19 mouse cellular contexts compared by ENCODE assay signal in the genomic region with DNA sequence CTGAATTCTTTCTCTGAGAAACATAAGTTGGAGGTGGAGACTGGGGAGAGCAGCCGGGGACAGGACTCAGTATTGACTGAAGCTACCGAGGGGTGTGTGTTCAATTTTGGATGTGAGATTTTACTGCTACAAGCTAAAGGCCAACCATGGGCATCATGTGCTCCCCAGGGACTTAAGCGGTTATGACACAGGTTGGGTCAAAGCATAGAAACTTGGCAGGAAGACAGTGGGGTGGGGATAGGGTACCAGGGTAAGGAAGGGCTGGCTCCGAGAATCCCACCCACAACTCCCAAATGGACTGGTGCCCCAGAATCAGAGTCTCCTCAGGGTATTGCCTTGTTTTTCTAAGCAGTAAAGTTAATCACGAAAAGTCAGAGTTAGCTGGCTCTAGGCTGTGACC. TPM values are rescaled to one million over a fixed set of nuclear protein-coding genes. Genes with fewer than 3 reads are reported as not detected.
A peak's percentile ranks its signal among the peaks of the same experiment; 100 is the strongest.
DNase-seq lines count a peak whose midpoint lies in the region; ATAC-seq and TF ChIP-seq lines count a peak whose summit lies in the region.
"Had no signal": no experiment of that assay in that cellular context is flagged by ENCODE, and none has a peak within 500 bp of the region (broad histone marks: within the 10 kb centered on the region; RNA-seq: fewer than 3 reads in every experiment).

No protein-coding gene starts in this region.

- ATAC-seq in heart, embryonic 11.5 days (replicated peaks; ENCODE audit: insufficient number of reproducible peaks, low FRiP score, low TSS enrichment): no peak
- ATAC-seq: forebrain, embryonic 13.5 days; forebrain, postnatal 0 days; hindbrain, embryonic 16.5 days; inflammation-experienced regulatory T-cells, adult 6 months; intestine, postnatal 0 days had no signal

- no peak for TF ChIP-seq POLR2A in kidney, adult 2 months (IDR thresholded peaks at IDR 0.05; ENCODE audit: low read depth, low read length)

- DNase-seq in heart, adult 11 months: peak; percentile 95
- peak; percentile 29 for DNase-seq in kidney, adult 2 months
- DNase-seq in kidney, adult 18-20 months: no peak
- peak; percentile 7 for DNase-seq in heart, postnatal 25 days (ENCODE audit: low spot score)
- DNase-seq in left cerebral cortex, adult 2 months (ENCODE audit: extremely low spot score in 1 of 2, low spot score in 2 of 2): no peak
- no peak for DNase-seq in right cerebral cortex, postnatal 14 days
- DNase-seq: adrenal gland, adult 8-10 months; cerebellum, adult 18-20 months; cerebellum, postnatal 10 days; forebrain, postnatal 0 days had no signal

- 65% methylated on average over 5 of the region's 5 CpGs for WGBS in heart, embryonic 11.5 days (ENCODE audit: insufficient replicate concordance)
- WGBS in kidney, adult 2 months: 66% methylated on average over 5 of the region's 5 CpGs

- H3K4me3 ChIP-seq in heart, embryonic 11.5 days (ENCODE audit: low read depth, low read length): no peak overlapping the region
- H3K4me3 ChIP-seq in kidney, adult 2 months (ENCODE audit: insufficient read depth, low read depth, low read length): no peak overlapping the region
- H3K4me3 ChIP-seq in brown adipose tissue, adult 24 weeks (ENCODE audit: insufficient read depth, low read depth, low read length): no peak overlapping the region
- no peak overlapping the region for H3K4me3 ChIP-seq in left cerebral cortex, adult 2 months
- H3K4me3 ChIP-seq: embryonic facial prominence, embryonic 10.5 days; forebrain, embryonic 13.5 days; kidney, embryonic 15.5 days had no signal

- no peak for TF ChIP-seq CTCF in kidney, adult 2 months (conservative IDR thresholded peaks at IDR 0.05; ENCODE audit: insufficient read depth, insufficient read length, low read depth, low read length)
- TF ChIP-seq CTCF in left cerebral cortex, adult 2 months (IDR thresholded peaks at IDR 0.05): no peak

- H3K27ac ChIP-seq in heart, embryonic 11.5 days (ENCODE audit: low read depth, low read length): no peak overlapping the region
- no peak overlapping the region for H3K27ac ChIP-seq in kidney, adult 2 months (ENCODE audit: insufficient read depth, low read depth, low read length)
- H3K27ac ChIP-seq in brown adipose tissue, adult 24 weeks (replicated peaks; ENCODE audit: low read depth, low read length): 0 out of 2 replicates have a peak overlapping the region, but pooled peaks have one; percentile 11
- H3K27ac ChIP-seq in left cerebral cortex, adult 2 months: no peak overlapping the region
- H3K27ac ChIP-seq: embryonic facial prominence, embryonic 10.5 days; forebrain, embryonic 13.5 days; kidney, embryonic 15.5 days had no signal

- H3K27me3 ChIP-seq in heart, embryonic 11.5 days (ENCODE audit: control insufficient read depth, insufficient read depth, low read length): no peaks in the 10 kb centered on the region
- H3K27me3 ChIP-seq in kidney, adult 2 months (replicated peaks; ENCODE audit: control insufficient read depth, insufficient read depth, low read length): no peaks in the 10 kb centered on the region
- H3K27me3 ChIP-seq: forebrain, embryonic 13.5 days; kidney, embryonic 15.5 days had no signal

- no peaks in the 10 kb centered on the region for H3K9me3 ChIP-seq in heart, embryonic 11.5 days (replicated peaks; ENCODE audit: control insufficient read depth, low read length)
- H3K9me3 ChIP-seq: embryonic facial prominence, embryonic 10.5 days; forebrain, embryonic 13.5 days; kidney, embryonic 15.5 days had no signal

- no peaks in the 10 kb centered on the region for H3K4me1 ChIP-seq in heart, embryonic 11.5 days (ENCODE audit: control insufficient read depth, insufficient read depth, low read length)
- no peaks in the 10 kb centered on the region for H3K4me1 ChIP-seq in kidney, adult 2 months (ENCODE audit: control insufficient read depth, insufficient read depth, low read length)
- peaks cover 14% of the 10 kb centered on the region; the same call in 1 of the 2 replicates for H3K4me1 ChIP-seq in brown adipose tissue, adult 24 weeks (ENCODE audit: control insufficient read depth, insufficient read depth, insufficient read length, low read length)

- no peaks in the 10 kb centered on the region for H3K36me3 ChIP-seq in heart, embryonic 11.5 days (ENCODE audit: control insufficient read depth, insufficient read depth, low read length)
- H3K36me3 ChIP-seq in kidney, adult 2 months (ENCODE audit: control insufficient read depth, insufficient read depth, low read length): no peaks in the 10 kb centered on the region
- H3K36me3 ChIP-seq: embryonic facial prominence, embryonic 10.5 days; G1E; kidney, embryonic 15.5 days had no signal

- intact Hi-C loops in heart, postnatal 25 days (cut with DNase I): loop anchor here (5.0 to 10.0 kb wide), 2 partner anchors 62 to 760 kb away; no protein-coding TSS in a partner anchor
- intact Hi-C loops in left cerebral cortex, adult 2 months (cut with DNase I): no loop called here

- H3K9ac ChIP-seq in heart, embryonic 11.5 days (ENCODE audit: low read depth, low read length): no peak overlapping the region
- H3K9ac ChIP-seq: forebrain, embryonic 13.5 days; forebrain, postnatal 0 days; kidney, embryonic 15.5 days had no signal

- no peak overlapping the region for H3K4me2 ChIP-seq in heart, embryonic 11.5 days
- H3K4me2 ChIP-seq: forebrain, embryonic 13.5 days; kidney, embryonic 15.5 days had no signal

RNA-seq across cellular contexts. Expression of a gene that starts 13.4 kb away (rescaled TPM):
- polyA plus RNA-seq in heart, embryonic 11.5 days (2014; fragmentation: Nextera tagmentation; extraction: Ambion mirVana): 15.3 and 28.8 TPM in 2 replicates
- polyA plus RNA-seq in kidney, adult 2 months (2012; rRNA removed): 8.3 and 9.0 TPM in 2 replicates
- polyA plus RNA-seq in brown adipose tissue, adult 24 weeks (2012; ENCODE audit: insufficient read depth, insufficient read length, missing spikeins): 11.7 and 13.2 TPM in 2 replicates
- total RNA-seq in heart, postnatal 25 days (2021): 10 to 100 TPM; 25.2 to 27.7 TPM
- 10 to 100 TPM; 38.9 to 42.7 TPM for total RNA-seq in left cerebral cortex, adult 2 months (2021)

Comparison
In these comparisons a context has a peak if more than half of its experiments do, and no peak if none do; other contexts are left out.
1. DNase-seq: peak in heart, adult 11 months (single experiment), kidney, adult 2 months (single experiment) and heart, postnatal 25 days (single experiment); none in kidney, adult 18-20 months (single experiment), left cerebral cortex, adult 2 months (0 of 2) and right cerebral cortex, postnatal 14 days (single experiment).